Mouse (Mus musculus) kidney, postnatal 0 days (tissue): Measurements from ENCODE around the gene Qrich1. TPM values are rescaled to one million over a fixed set of nuclear protein-coding genes. Genes with fewer than 3 reads are reported as not detected.

Experiments used
- ATAC-seq: fragments of 200-750 bp; cut with Nextera tagmentation; replicated peaks from 2 replicates; pipeline ENCODE4 v1.8.0; 2017; ENCODE audit warnings: low read depth, moderate number of reproducible peaks, moderate TSS enrichment, moderate library complexity; ENCODE audit not compliant: low FRiP score
- DNase-seq: peaks from one replicate; pipeline ENCODE4 v3.0.0-alpha.2; 2016; ENCODE audit warnings: low spot score
- H3K27ac ChIP-seq: fragments of 300-500 bp; sonication (generic); 2 replicates; pipeline ENCODE4 v1.5.1; 2014; ENCODE audit warnings: mild to moderate bottlenecking
- H3K27me3 ChIP-seq: fragments of 300-500 bp; sonication (generic); 2 replicates; pipeline ENCODE4 v1.6.1; 2014; ENCODE audit warnings: low read length, mixed read lengths; ENCODE audit not compliant: insufficient read depth
- H3K36me3 ChIP-seq: fragments of 300-500 bp; sonication (generic); 2 replicates; pipeline ENCODE4 v1.6.1; 2014; ENCODE audit warnings: low read length, mixed read lengths; ENCODE audit not compliant: insufficient read depth
- H3K4me1 ChIP-seq: fragments of 300-500 bp; sonication (generic); replicated peaks from 2 replicates; pipeline ENCODE4 v1.6.1; 2014; ENCODE audit warnings: antibody characterized with exemption, low read length, mixed read lengths; ENCODE audit not compliant: insufficient read depth
- H3K4me2 ChIP-seq: fragments of 300-500 bp; sonication (generic); 2 replicates; pipeline ENCODE4 v1.6.1; 2014; ENCODE audit warnings: mild to moderate bottlenecking, low read length, moderate library complexity, mixed read lengths
- H3K4me3 ChIP-seq: fragments of 300-500 bp; sonication (generic); replicated peaks from 2 replicates; pipeline ENCODE4 v1.5.1; 2014; ENCODE audit warnings: low read depth, low read length
- H3K9ac ChIP-seq: fragments of 300-500 bp; sonication (generic); 2 replicates; pipeline ENCODE4 v1.6.1; 2014; ENCODE audit warnings: low read depth, low read length
- H3K9me3 ChIP-seq: fragments of 300-500 bp; sonication (generic); replicated peaks from 2 replicates; pipeline ENCODE4 v1.6.1; 2016; ENCODE audit warnings: low read length, inconsistent platforms, mixed read lengths
- CTCF ChIP-seq: IDR thresholded peaks from 2 replicates; pipeline ENCODE4 v1.5.1; 2016; ENCODE audit warnings: antibody characterized with exemption, low read depth, mild to moderate bottlenecking, moderate library complexity
- WGBS: fragments of 180-500 bp; shearing (Covaris S2); extraction: QIAGEN DNeasy Blood & Tissue Kit; methylation state at CpG from one replicate; pipeline ENCODE4 v1.1.7; 2014; 5-methylcytosine and 5-hydroxymethylcytosine counted together
- polyA plus RNA-seq: library from polyadenylated mRNA; unstranded; fragments of >200 nt; fragmentation: Nextera tagmentation; extraction: Ambion mirVana; gene quantifications from 2 replicates; pipeline ENCODE4 v1.2.1, GENCODE M21; 2015

Qrich1 gene
- polyA plus RNA-seq, 1 experiment from 2014 or later, result 87.2 TPM

DNA sequence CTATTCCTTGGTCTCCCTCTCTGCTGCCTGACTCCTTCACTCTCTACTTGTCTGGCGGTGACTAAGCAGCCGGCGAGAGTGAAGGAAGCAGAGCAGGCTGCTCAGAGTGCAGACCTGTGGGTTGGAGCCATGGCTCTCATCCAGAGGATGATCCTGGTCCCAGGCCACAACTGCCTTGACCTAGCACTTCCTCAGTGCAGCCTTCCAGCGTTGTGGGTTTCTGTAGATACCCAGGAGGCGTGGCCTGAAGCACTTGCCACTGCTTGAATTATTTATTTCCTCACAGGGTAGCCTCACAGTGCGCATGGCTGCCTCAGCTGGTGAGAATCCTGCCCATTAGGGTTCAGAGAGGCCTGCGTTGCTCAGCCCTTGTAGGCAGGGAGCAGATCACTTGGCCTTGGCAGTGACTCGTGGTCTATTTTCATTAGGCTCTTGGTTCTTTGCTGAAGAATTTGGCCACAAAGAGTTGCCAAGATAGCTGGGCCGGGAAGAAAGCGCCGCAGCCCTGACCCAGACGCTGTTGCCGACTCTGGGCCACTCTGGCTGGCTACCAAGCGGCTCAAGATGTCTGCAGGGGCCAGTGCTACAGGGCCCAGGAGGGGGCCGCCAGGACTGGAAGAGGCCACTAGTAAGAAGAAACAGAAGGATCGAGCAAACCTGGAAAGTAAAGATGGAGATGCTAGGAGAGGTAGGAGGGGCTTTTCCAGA lies 24.4 kb upstream of the Qrich1 start:
- peak; percentile 22 for DNase-seq
- 72% methylated on average over 16 of the region's 16 CpGs for WGBS
- Histone ChIP-seq H3K4me2 (peak overlapping the region; percentile 55), H3K36me3 (peaks cover 71% of the 10 kb centered on the region), H3K4me3 (peak overlapping the region; percentile 98), H3K9me3 (no peaks in the 10 kb centered on the region), H3K4me1 (peaks cover 9% of the 10 kb centered on the region; the same call in 1 of the 2 replicates), H3K9ac (peak overlapping the region; percentile 92), H3K27ac (0 out of 2 replicates have a peak overlapping the region, but pooled peaks have one; percentile 21), H3K27me3 (no peaks in the 10 kb centered on the region)
- no peak for ATAC-seq
- no peak for TF ChIP-seq CTCF

DNA sequence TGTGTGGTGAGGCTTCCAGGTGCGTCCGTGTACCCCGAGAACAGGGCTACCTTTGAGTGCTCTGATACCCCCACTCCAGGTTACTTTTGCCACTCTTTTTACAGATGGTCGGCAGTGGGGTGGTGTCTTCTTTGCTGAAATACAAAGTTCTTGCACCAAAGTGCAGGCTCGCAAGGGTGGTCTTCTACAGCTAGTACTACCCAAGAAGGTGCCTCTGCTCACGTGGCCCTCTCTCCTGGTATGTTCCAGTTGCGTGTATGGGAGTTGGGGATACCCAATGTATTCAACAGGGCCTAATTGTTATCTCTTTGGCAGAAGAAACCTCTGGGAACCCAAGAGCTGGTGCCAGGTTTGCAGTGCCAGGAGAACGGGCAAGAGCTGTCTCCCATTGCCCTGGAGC lies 23.4 kb upstream of the Qrich1 start:
- ATAC-seq (no peak), DNase-seq (no peak)
- H3K9ac ChIP-seq, result no peak overlapping the region
- H3K4me3 ChIP-seq, result no peak overlapping the region
- H3K4me2 ChIP-seq, result no peak overlapping the region
- H3K9me3 ChIP-seq, result no peaks in the 10 kb centered on the region
- peaks cover 9% of the 10 kb centered on the region; the same call in 1 of the 2 replicates for H3K4me1 ChIP-seq
- no peaks in the 10 kb centered on the region for H3K27me3 ChIP-seq
- WGBS, result 94% methylated on average over 8 of the region's 8 CpGs
- no peak for TF ChIP-seq CTCF
- H3K36me3 ChIP-seq, result peaks cover 70% of the 10 kb centered on the region
- H3K27ac ChIP-seq, result no peak overlapping the region

- Histone ChIP-seq H3K36me3 (peaks cover 71% of the 10 kb centered on the region), H3K4me3 (no peak overlapping the region), H3K4me1 (peaks cover 9% of the 10 kb centered on the region; the same call in 1 of the 2 replicates), H3K9ac (no peak overlapping the region), H3K9me3 (no peaks in the 10 kb centered on the region), H3K27me3 (no peaks in the 10 kb centered on the region), H3K4me2 (no peak overlapping the region), H3K27ac (no peak overlapping the region)
- 95% methylated on average over 19 of the region's 19 CpGs for WGBS
- DNase-seq, result no peak
- TF ChIP-seq CTCF, result no peak
- no peak for ATAC-seq
Observed at GRCm38 (mm10) chr9:108494146-108494825, 22.3 kb upstream of the Qrich1 start.

GRCm38 (mm10) chr9:108494905-108495304 lies 21.7 kb upstream of the Qrich1 start:
- Histone ChIP-seq H3K36me3 (peaks cover 71% of the 10 kb centered on the region), H3K9ac (no peak overlapping the region), H3K4me2 (no peak overlapping the region), H3K27me3 (no peaks in the 10 kb centered on the region), H3K9me3 (no peaks in the 10 kb centered on the region), H3K27ac (no peak overlapping the region), H3K4me3 (no peak overlapping the region), H3K4me1 (peaks cover 9% of the 10 kb centered on the region; the same call in 1 of the 2 replicates)
- TF ChIP-seq CTCF, result no peak
- 82% methylated on average over 10 of the region's 10 CpGs for WGBS
- no peak for ATAC-seq
- DNase-seq, result no peak

- H3K4me1 ChIP-seq, result no peaks in the 10 kb centered on the region
- ATAC-seq (no peak), DNase-seq (no peak)
- H3K27me3 ChIP-seq, result no peaks in the 10 kb centered on the region
- H3K4me3 ChIP-seq, result no peak overlapping the region
- H3K27ac ChIP-seq, result no peak overlapping the region
- no peaks in the 10 kb centered on the region for H3K9me3 ChIP-seq
- WGBS, result 97% methylated on average over 7 of the region's 7 CpGs
- no peak for TF ChIP-seq CTCF
- no peak overlapping the region for H3K9ac ChIP-seq
- H3K36me3 ChIP-seq, result peaks cover 77% of the 10 kb centered on the region
- no peak overlapping the region for H3K4me2 ChIP-seq
Observed at GRCm38 (mm10) chr9:108499231-108499630, 17.4 kb upstream of the Qrich1 start.

- Histone ChIP-seq H3K9me3 (no peaks in the 10 kb centered on the region), H3K27ac (no peak overlapping the region), H3K4me2 (no peak overlapping the region), H3K9ac (no peak overlapping the region), H3K4me3 (no peak overlapping the region), H3K4me1 (no peaks in the 10 kb centered on the region), H3K27me3 (no peaks in the 10 kb centered on the region), H3K36me3 (peaks cover 70% of the 10 kb centered on the region)
- no peak for ATAC-seq
- TF ChIP-seq CTCF, result no peak
- 92% methylated on average over 15 of the region's 15 CpGs for WGBS
- no peak for DNase-seq
Observed at GRCm38 (mm10) chr9:108499943-108500342, 16.7 kb upstream of the Qrich1 start.
